Comparison of ENCODE assay signal across 8 mouse cellular contexts in genomic region chr2:93014093-93014937, GRCm38 (mm10). TPM values are rescaled to one million over a fixed set of nuclear protein-coding genes. Genes with fewer than 3 reads are reported as not detected.
DNase-seq lines count a peak whose midpoint lies in the region; ATAC-seq and TF ChIP-seq lines count a peak whose summit lies in the region.

No protein-coding gene starts in this region.

- H3K27ac ChIP-seq in ES-Bruce4 (ENCODE audit: insufficient read depth, low read length): no peak overlapping the region
- H3K27ac ChIP-seq in embryonic facial prominence, embryonic 10.5 days (replicated peaks): peak overlapping the region; percentile 90
- H3K27ac ChIP-seq in limb, embryonic 13.5 days: peak overlapping the region; percentile 90
- H3K27ac ChIP-seq in midbrain, embryonic 12.5 days (replicated peaks): peak overlapping the region; percentile 40

- TF ChIP-seq POLR2A in ES-Bruce4 (IDR thresholded peaks at IDR 0.05; ENCODE audit: insufficient read depth, low read length): no peak

- H3K36me3 ChIP-seq in ES-Bruce4 (ENCODE audit: control insufficient read depth, insufficient read depth, low read length, poor library complexity, severe bottlenecking): no peaks in the 10 kb centered on the region
- peaks cover 27% of the 10 kb centered on the region for H3K36me3 ChIP-seq in embryonic facial prominence, embryonic 10.5 days (replicated peaks)
- H3K36me3 ChIP-seq in limb, embryonic 13.5 days: peaks cover 30% of the 10 kb centered on the region
- no peaks in the 10 kb centered on the region for H3K36me3 ChIP-seq in midbrain, embryonic 12.5 days

- H3K4me2 ChIP-seq in limb, embryonic 13.5 days (replicated peaks): peak overlapping the region; percentile 92
- peak overlapping the region; percentile 100 for H3K4me2 ChIP-seq in midbrain, embryonic 12.5 days (replicated peaks)

- no peak for TF ChIP-seq CTCF in ES-Bruce4 (IDR thresholded peaks at IDR 0.05; ENCODE audit: low read depth, low read length)

- DNase-seq in A20 (ENCODE audit: low read depth, low spot score): peak; percentile 10
- DNase-seq in embryonic facial prominence, embryonic 10.5 days (ENCODE audit: low spot score): peak; percentile 73
- peak; percentile 76 for DNase-seq in testis, postnatal 10 days (ENCODE audit: low spot score)
- no peak for DNase-seq in layer of hippocampus, adult 9-10 months (ENCODE audit: low spot score)

- 3% methylated on average over 50 of the region's 50 CpGs for WGBS in embryonic facial prominence, embryonic 10.5 days
- WGBS in limb, embryonic 13.5 days: 1% methylated on average over 41 of the region's 50 CpGs
- 4% methylated on average over 45 of the region's 50 CpGs for WGBS in midbrain, embryonic 12.5 days

- peaks cover 3% of the 10 kb centered on the region for H3K4me1 ChIP-seq in ES-Bruce4 (ENCODE audit: control insufficient read depth, insufficient read depth, low read length)
- H3K4me1 ChIP-seq in embryonic facial prominence, embryonic 10.5 days: peaks cover 32% of the 10 kb centered on the region
- peaks cover 44% of the 10 kb centered on the region for H3K4me1 ChIP-seq in limb, embryonic 13.5 days
- peaks cover 26% of the 10 kb centered on the region for H3K4me1 ChIP-seq in midbrain, embryonic 12.5 days

- H3K9me3 ChIP-seq in ES-Bruce4 (replicated peaks; ENCODE audit: control insufficient read depth, insufficient read depth, low read length, poor library complexity, severe bottlenecking): no peaks in the 10 kb centered on the region
- H3K9me3 ChIP-seq in embryonic facial prominence, embryonic 10.5 days: no peaks in the 10 kb centered on the region
- H3K9me3 ChIP-seq in limb, embryonic 13.5 days: no peaks in the 10 kb centered on the region
- no peaks in the 10 kb centered on the region for H3K9me3 ChIP-seq in midbrain, embryonic 12.5 days

- TF ChIP-seq EP300 in ES-Bruce4 (IDR thresholded peaks at IDR 0.05; ENCODE audit: insufficient read depth, low read depth, low read length): no peak

- H3K4me3 ChIP-seq in ES-Bruce4 (ENCODE audit: low read depth, low read length): peak overlapping the region; percentile 31
- H3K4me3 ChIP-seq in embryonic facial prominence, embryonic 10.5 days: peak overlapping the region; percentile 77
- peak overlapping the region; percentile 64 for H3K4me3 ChIP-seq in limb, embryonic 13.5 days
- H3K4me3 ChIP-seq in midbrain, embryonic 12.5 days: peak overlapping the region; percentile 70

- ATAC-seq in hematopoietic stem cell, adult 5-6 weeks (replicated peaks in 1 of 2; ENCODE audit: insufficient read depth in 1 of 2, low FRiP score in 2 of 2, low TSS enrichment in 1 of 2, low read depth in 1 of 2, poor library complexity in 2 of 2, severe bottlenecking in 2 of 2): peak; percentile 57 to 65
- ATAC-seq in limb, embryonic 13.5 days (ENCODE audit: low FRiP score, low read depth): peak; percentile 84
- peak; percentile 72 for ATAC-seq in midbrain, embryonic 12.5 days (ENCODE audit: low FRiP score, low read depth)

- peak overlapping the region; percentile 69 for H3K9ac ChIP-seq in ES-Bruce4 (ENCODE audit: low read depth, poor library complexity, severe bottlenecking)
- peak overlapping the region; percentile 79 for H3K9ac ChIP-seq in limb, embryonic 13.5 days
- peak overlapping the region; percentile 79 for H3K9ac ChIP-seq in midbrain, embryonic 12.5 days (replicated peaks)

- no peaks in the 10 kb centered on the region for H3K27me3 ChIP-seq in ES-Bruce4 (ENCODE audit: control insufficient read depth, insufficient read depth, low read length, poor library complexity, severe bottlenecking)
- peaks cover 11% of the 10 kb centered on the region; the same call in 1 of the 2 replicates for H3K27me3 ChIP-seq in embryonic facial prominence, embryonic 10.5 days (replicated peaks; ENCODE audit: low read depth, poor library complexity, severe bottlenecking)
- no peaks in the 10 kb centered on the region for H3K27me3 ChIP-seq in limb, embryonic 13.5 days
- H3K27me3 ChIP-seq in midbrain, embryonic 12.5 days: peaks cover 10% of the 10 kb centered on the region; the same call in 1 of the 2 replicates

RNA-seq across cellular contexts. Expression of gene Prdm11, which starts 31.7 kb away (rescaled TPM):
- polyA plus RNA-seq in ES-Bruce4 (2011; ENCODE audit: insufficient read depth, insufficient read length, low read depth, missing spikeins): 2.1 and 2.4 TPM in 2 replicates
- polyA plus RNA-seq in embryonic facial prominence, embryonic 10.5 days (2016; fragmentation: Nextera tagmentation; extraction: Ambion mirVana): 2.9 and 3.5 TPM in 2 replicates
- total RNA-seq in hematopoietic stem cell, adult 5-6 weeks (2017): 9.3 and 14.1 TPM in 2 replicates
- 7.1 and 7.8 TPM in 2 replicates for polyA plus RNA-seq in limb, embryonic 13.5 days (2015; fragmentation: Nextera tagmentation; extraction: Ambion mirVana)
- 2.0 and 3.4 TPM in 2 replicates for polyA plus RNA-seq in midbrain, embryonic 12.5 days (2016; fragmentation: Nextera tagmentation; extraction: Ambion mirVana)
